8 mouse cellular contexts compared by ENCODE assay signal in genomic region chr7:128288923-128289544, GRCm38 (mm10). TPM values are rescaled to one million over a fixed set of nuclear protein-coding genes. Genes with fewer than 3 reads are reported as not detected.
DNase-seq lines count a peak whose midpoint lies in the region; ATAC-seq and TF ChIP-seq lines count a peak whose summit lies in the region.

No protein-coding gene starts in this region.

- H3K27ac ChIP-seq in bone marrow, adult 2 months (ENCODE audit: control insufficient read depth, insufficient read depth, low read depth, low read length, poor library complexity) = peak overlapping the region; percentile 80
- H3K27ac ChIP-seq in forebrain, postnatal 0 days (ENCODE audit: low read depth, low read length) = no peak overlapping the region
- H3K27ac ChIP-seq in midbrain, embryonic 12.5 days (replicated peaks) = 0 out of 2 replicates have a peak overlapping the region, but pooled peaks have one; percentile 20

- 52% methylated on average over 9 of the region's 9 CpGs for WGBS in bone marrow, adult 2 months
- 29% methylated on average over 9 of the region's 9 CpGs for WGBS in forebrain, postnatal 0 days
- WGBS in midbrain, embryonic 12.5 days = 14% methylated on average over 9 of the region's 9 CpGs

- peak; percentile 46; the same call in 1 of the 2 replicates for TF ChIP-seq CTCF in bone marrow, adult 2 months (IDR thresholded peaks at IDR 0.05; ENCODE audit: control insufficient read depth, insufficient read depth, low read length)
- TF ChIP-seq CTCF in forebrain, postnatal 0 days (IDR thresholded peaks at IDR 0.05; ENCODE audit: low read depth) = peak; percentile 20; the same call in 1 of the 2 replicates

- peak; percentile 23 to 29 for DNase-seq in kidney, postnatal 36 days
- DNase-seq in kidney, postnatal 10 days = no peak
- no peak for DNase-seq in forebrain, postnatal 0 days
- DNase-seq in urinary bladder, postnatal 25 days (ENCODE audit: low spot score) = no peak
- DNase-seq in kidney, adult 9 months = no peak
- DNase-seq in lung, postnatal 4 days = no peak

- no peaks in the 10 kb centered on the region for H3K27me3 ChIP-seq in forebrain, postnatal 0 days (ENCODE audit: insufficient read depth, low read length)
- peaks cover 35% of the 10 kb centered on the region for H3K27me3 ChIP-seq in midbrain, embryonic 12.5 days

- no peak overlapping the region for H3K4me2 ChIP-seq in forebrain, postnatal 0 days (ENCODE audit: low read depth)
- H3K4me2 ChIP-seq in midbrain, embryonic 12.5 days (replicated peaks) = no peak overlapping the region

- no peaks in the 10 kb centered on the region; the same call in 1 of the 2 replicates for H3K4me1 ChIP-seq in bone marrow, adult 2 months (ENCODE audit: control insufficient read depth, insufficient read depth, low read length)
- H3K4me1 ChIP-seq in forebrain, postnatal 0 days (ENCODE audit: insufficient read depth) = no peaks in the 10 kb centered on the region
- 0 out of 2 replicates have a peak, but pooled peaks cover 6% of the 10 kb centered on the region for H3K4me1 ChIP-seq in midbrain, embryonic 12.5 days

- H3K4me3 ChIP-seq in bone marrow, adult 2 months (replicated peaks; ENCODE audit: control insufficient read depth, low read depth, low read length) = peak overlapping the region; percentile 49
- H3K4me3 ChIP-seq in forebrain, postnatal 0 days (ENCODE audit: low read depth, low read length) = no peak overlapping the region
- no peak overlapping the region for H3K4me3 ChIP-seq in midbrain, embryonic 12.5 days

- TF ChIP-seq POLR2A in bone marrow, adult 2 months (IDR thresholded peaks at IDR 0.05; ENCODE audit: borderline replicate concordance, control insufficient read depth, low read depth, low read length) = no peak

- no peaks in the 10 kb centered on the region for H3K9me3 ChIP-seq in forebrain, postnatal 0 days (ENCODE audit: low read length)
- H3K9me3 ChIP-seq in midbrain, embryonic 12.5 days = no peaks in the 10 kb centered on the region

- no peak for ATAC-seq in forebrain, postnatal 0 days
- no peak for ATAC-seq in midbrain, embryonic 12.5 days (ENCODE audit: low FRiP score, low read depth)

- H3K9ac ChIP-seq in forebrain, postnatal 0 days = no peak overlapping the region
- H3K9ac ChIP-seq in midbrain, embryonic 12.5 days (replicated peaks) = no peak overlapping the region; the same call in 1 of the 2 replicates

- H3K36me3 ChIP-seq in forebrain, postnatal 0 days (ENCODE audit: insufficient read depth) = peaks cover 13% of the 10 kb centered on the region
- H3K36me3 ChIP-seq in midbrain, embryonic 12.5 days = peaks cover 23% of the 10 kb centered on the region

RNA-seq across cellular contexts. Expression of gene BC017158, which starts 8.9 kb away (rescaled TPM):
- polyA plus RNA-seq in bone marrow, adult 2 months (2011; ENCODE audit: insufficient read depth, insufficient read length, low replicate concordance, missing spikeins) = 20.0 and 37.3 TPM in 2 replicates
- 18.3 and 18.5 TPM in 2 replicates for total RNA-seq in forebrain, postnatal 0 days (2014; rRNA removed)
- 10.6 and 14.4 TPM in 2 replicates for polyA plus RNA-seq in forebrain, postnatal 0 days (2015; fragmentation: Nextera tagmentation; extraction: Ambion mirVana)
- 22.8 and 23.1 TPM in 2 replicates for polyA plus RNA-seq in midbrain, embryonic 12.5 days (2016; fragmentation: Nextera tagmentation; extraction: Ambion mirVana)

RNA-seq across cellular contexts. Expression of gene Slc5a2, which starts 23.6 kb away (rescaled TPM):
- 2.0 and 3.6 TPM in 2 replicates for polyA plus RNA-seq in bone marrow, adult 2 months (2011; ENCODE audit: insufficient read depth, insufficient read length, low replicate concordance, missing spikeins)
- total RNA-seq in forebrain, postnatal 0 days (2014; rRNA removed) = not detected in 2 replicates
- 0.10 TPM in 1 of 2 replicates, not detected in the other for polyA plus RNA-seq in forebrain, postnatal 0 days (2015; fragmentation: Nextera tagmentation; extraction: Ambion mirVana)
- not detected in 2 replicates for polyA plus RNA-seq in midbrain, embryonic 12.5 days (2016; fragmentation: Nextera tagmentation; extraction: Ambion mirVana)

RNA-seq across cellular contexts. Expression of gene Tgfb1i1, which starts 42.4 kb away (rescaled TPM):
- 13.9 and 22.2 TPM in 2 replicates for polyA plus RNA-seq in bone marrow, adult 2 months (2011; ENCODE audit: insufficient read depth, insufficient read length, low replicate concordance, missing spikeins)
- total RNA-seq in forebrain, postnatal 0 days (2014; rRNA removed) = 9.4 and 9.7 TPM in 2 replicates
- polyA plus RNA-seq in forebrain, postnatal 0 days (2015; fragmentation: Nextera tagmentation; extraction: Ambion mirVana) = 18.5 and 22.1 TPM in 2 replicates
- polyA plus RNA-seq in midbrain, embryonic 12.5 days (2016; fragmentation: Nextera tagmentation; extraction: Ambion mirVana) = 39.6 and 50.5 TPM in 2 replicates

RNA-seq across cellular contexts. Expression of gene 9130023H24Rik, which starts 51.2 kb away (rescaled TPM):
- polyA plus RNA-seq in bone marrow, adult 2 months (2011; ENCODE audit: insufficient read depth, insufficient read length, low replicate concordance, missing spikeins) = 1.3 and 4.7 TPM in 2 replicates
- total RNA-seq in forebrain, postnatal 0 days (2014; rRNA removed) = 5.2 and 6.7 TPM in 2 replicates
- 3.9 and 4.6 TPM in 2 replicates for polyA plus RNA-seq in forebrain, postnatal 0 days (2015; fragmentation: Nextera tagmentation; extraction: Ambion mirVana)
- polyA plus RNA-seq in midbrain, embryonic 12.5 days (2016; fragmentation: Nextera tagmentation; extraction: Ambion mirVana) = 13.2 TPM in 2 replicates

RNA-seq across cellular contexts. Expression of gene Armc5, which starts 51.9 kb away (rescaled TPM):
- 8.9 and 13.8 TPM in 2 replicates for polyA plus RNA-seq in bone marrow, adult 2 months (2011; ENCODE audit: insufficient read depth, insufficient read length, low replicate concordance, missing spikeins)
- total RNA-seq in forebrain, postnatal 0 days (2014; rRNA removed) = 12.8 and 17.8 TPM in 2 replicates
- polyA plus RNA-seq in forebrain, postnatal 0 days (2015; fragmentation: Nextera tagmentation; extraction: Ambion mirVana) = 13.4 and 15.4 TPM in 2 replicates
- polyA plus RNA-seq in midbrain, embryonic 12.5 days (2016; fragmentation: Nextera tagmentation; extraction: Ambion mirVana) = 16.3 and 16.7 TPM in 2 replicates

Comparison
In these comparisons a context has a peak if more than half of its experiments do, and no peak if none do; other contexts are left out.
1. DNase-seq: peak in kidney, postnatal 36 days (2 of 2); none in kidney, postnatal 10 days (single experiment), forebrain, postnatal 0 days (single experiment), urinary bladder, postnatal 25 days (single experiment), kidney, adult 9 months (single experiment) and lung, postnatal 4 days (0 of 2).